Mouse (Mus musculus) liver, embryonic 13.5 days (tissue): Measurements from ENCODE around the gene Bco2. TPM values are rescaled to one million over a fixed set of nuclear protein-coding genes. Genes with fewer than 3 reads are reported as not detected.
A peak's percentile ranks its signal among the peaks of the same experiment; 100 is the strongest.

ENCODE experiments used
- ATAC-seq: fragments of 200-750 bp; cut with Nextera tagmentation; 2 replicates; pipeline ENCODE4 v1.8.0; 2017; ENCODE audit warnings: low read depth, mild to moderate bottlenecking, moderate number of reproducible peaks, moderate library complexity
- DNase-seq: peaks from one replicate; pipeline ENCODE4 v3.0.0; 2022
- H3K27ac ChIP-seq: fragments of 300-500 bp; sonication (generic); 2 replicates; pipeline ENCODE4 v1.5.1; 2015; ENCODE audit warnings: moderate library complexity, mild to moderate bottlenecking, inconsistent platforms
- H3K27me3 ChIP-seq: fragments of 300-500 bp; sonication (generic); 2 replicates; pipeline ENCODE4 v1.6.1; 2015; ENCODE audit warnings: mild to moderate bottlenecking, inconsistent platforms
- H3K36me3 ChIP-seq: fragments of 300-500 bp; sonication (generic); 2 replicates; pipeline ENCODE4 v1.6.1; 2015; ENCODE audit warnings: mild to moderate bottlenecking, inconsistent platforms
- H3K4me1 ChIP-seq: fragments of 300-500 bp; sonication (generic); replicated peaks from 2 replicates; pipeline ENCODE4 v1.6.1; 2015; ENCODE audit warnings: inconsistent platforms
- H3K4me2 ChIP-seq: fragments of 300-500 bp; sonication (generic); 2 replicates; pipeline ENCODE4 v1.6.1; 2015; ENCODE audit warnings: inconsistent platforms, mild to moderate bottlenecking, moderate library complexity
- H3K4me3 ChIP-seq: fragments of 300-500 bp; sonication (generic); replicated peaks from 2 replicates; pipeline ENCODE4 v1.5.1; 2015; ENCODE audit warnings: mild to moderate bottlenecking, inconsistent platforms
- H3K9ac ChIP-seq: fragments of 300-500 bp; sonication (generic); 2 replicates; pipeline ENCODE4 v1.6.1; 2015; ENCODE audit warnings: mild to moderate bottlenecking, inconsistent platforms
- H3K9me3 ChIP-seq: fragments of 300-500 bp; sonication (generic); replicated peaks from 2 replicates; pipeline ENCODE4 v1.6.1; 2016; ENCODE audit warnings: inconsistent platforms
- WGBS: fragments of 180-500 bp; shearing (Covaris S2); methylation state at CpG from one replicate; pipeline ENCODE4 v1.1.7; 2015; ENCODE audit not compliant: insufficient replicate concordance; 5-methylcytosine and 5-hydroxymethylcytosine counted together
- polyA plus RNA-seq: library from polyadenylated mRNA; unstranded; fragments of >200 nt; fragmentation: Nextera tagmentation; extraction: Ambion mirVana; gene quantifications from 2 replicates; pipeline ENCODE4 v1.2.1, GENCODE M21; 2015

Bco2 gene
- polyA plus RNA-seq, 1 experiment from 2014 or later = 0.24 TPM

DNA sequence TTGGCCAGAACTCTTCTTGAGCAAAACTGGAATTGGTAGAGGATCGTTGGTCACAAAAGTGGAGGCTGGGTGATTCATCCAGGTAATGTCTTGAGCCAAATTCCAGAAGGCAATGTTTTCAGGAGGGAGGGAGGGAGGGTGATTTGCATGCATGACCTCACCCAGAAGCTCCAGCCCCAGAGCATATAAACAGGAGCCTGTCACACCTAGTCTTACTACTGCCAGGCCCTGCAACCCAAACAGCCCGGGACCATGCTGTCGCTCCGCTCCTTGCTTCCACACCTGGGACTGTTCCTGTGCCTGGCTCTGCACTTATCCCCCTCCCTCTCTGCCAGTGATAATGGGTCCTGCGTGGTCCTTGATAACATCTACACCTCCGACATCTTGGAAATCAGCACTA is 60.7 kb downstream of the Bco2 start, which contains the start of gene Plet1:
Gene Plet1, plus strand, starts transcription at position 215 of the 400 bp plus-strand sequence.
- H3K36me3 ChIP-seq = no peaks in the 10 kb centered on the region
- H3K9ac ChIP-seq = no peak within 1 kb of the TSS
- H3K9me3 ChIP-seq = no peaks in the 10 kb centered on the region
- 73% methylated on average over 6 of the region's 6 CpGs for WGBS
- H3K4me2 ChIP-seq = no peak within 1 kb of the TSS
- no peaks in the 10 kb centered on the region for H3K27me3 ChIP-seq
- peaks cover 32% of the 10 kb centered on the region for H3K4me1 ChIP-seq
- no peak within 1 kb of the TSS for H3K27ac ChIP-seq
- ATAC-seq (no peak), DNase-seq (no peak)
- H3K4me3 ChIP-seq = no peak within 1 kb of the TSS

DNA sequence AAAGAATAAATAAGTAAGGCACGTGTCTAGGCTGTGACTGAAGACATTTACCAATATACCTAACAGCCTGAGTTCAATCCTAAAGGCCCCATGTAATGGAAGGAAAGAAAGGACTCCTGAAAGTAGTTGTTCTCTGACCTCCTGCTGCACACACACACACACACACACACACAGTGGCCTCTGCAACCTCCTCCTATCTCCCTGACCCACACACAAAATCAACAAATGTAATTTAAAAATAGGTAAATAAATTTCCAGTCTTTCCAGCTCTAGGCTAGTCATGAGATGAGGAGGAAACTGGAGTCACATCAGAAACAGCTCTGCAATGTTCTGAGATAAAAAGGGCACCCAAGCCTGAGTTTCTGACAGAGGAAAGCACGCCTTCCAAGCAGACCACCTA is 61.2 kb downstream of the Bco2 start:
- Histone ChIP-seq H3K4me3 (no peak overlapping the region), H3K27ac (no peak overlapping the region), H3K4me1 (peaks cover 32% of the 10 kb centered on the region), H3K36me3 (no peaks in the 10 kb centered on the region), H3K9ac (no peak overlapping the region), H3K9me3 (no peaks in the 10 kb centered on the region), H3K27me3 (no peaks in the 10 kb centered on the region), H3K4me2 (no peak overlapping the region)
- 67% methylated on average over 2 of the region's 2 CpGs for WGBS
- ATAC-seq (no peak), DNase-seq (no peak)

DNA sequence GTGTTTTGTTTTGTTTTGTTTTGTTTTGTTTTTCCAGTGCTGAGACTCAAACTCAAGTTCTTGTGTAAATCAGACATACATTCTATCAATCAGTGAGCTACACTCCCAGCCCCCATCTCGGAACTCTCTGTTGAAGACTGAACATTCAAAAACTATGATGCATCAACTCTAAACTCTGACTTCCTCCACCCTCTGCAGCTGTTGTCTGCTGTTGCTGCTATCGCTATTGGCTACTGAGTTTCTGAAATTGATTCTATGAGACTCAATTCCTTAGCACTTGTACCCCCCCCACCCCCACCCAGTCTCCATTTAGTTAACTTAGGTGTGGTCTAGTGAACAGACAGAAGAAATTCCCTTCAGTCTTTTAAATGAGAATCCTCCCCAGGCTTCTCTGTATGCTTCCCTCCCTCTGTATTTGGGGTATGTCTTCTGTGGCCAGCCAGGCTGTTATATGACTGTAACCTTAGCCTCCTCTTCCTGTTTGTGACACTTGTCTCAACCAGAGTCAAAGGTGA is 63.4 kb downstream of the Bco2 start:
- ATAC-seq (no peak), DNase-seq (no peak)
- H3K4me3 ChIP-seq = no peak overlapping the region
- H3K9ac ChIP-seq = no peak overlapping the region
- no peaks in the 10 kb centered on the region for H3K27me3 ChIP-seq
- H3K27ac ChIP-seq = no peak overlapping the region
- no peak overlapping the region for H3K4me2 ChIP-seq
- H3K4me1 ChIP-seq = peaks cover 30% of the 10 kb centered on the region
- no peaks in the 10 kb centered on the region for H3K36me3 ChIP-seq
- H3K9me3 ChIP-seq = no peaks in the 10 kb centered on the region
- WGBS = 49% methylated on average over 2 of the region's 2 CpGs

- Histone ChIP-seq H3K36me3 (no peaks in the 10 kb centered on the region), H3K27me3 (no peaks in the 10 kb centered on the region), H3K9ac (no peak overlapping the region), H3K4me2 (no peak overlapping the region), H3K9me3 (no peaks in the 10 kb centered on the region), H3K4me3 (no peak overlapping the region), H3K27ac (no peak overlapping the region), H3K4me1 (peaks cover 22% of the 10 kb centered on the region)
- peak; percentile 61; the same call in 1 of the 2 replicates for ATAC-seq
- DNase-seq = no peak
Observed at GRCm38 (mm10) chr9:50490836-50491235, 64.1 kb downstream of the Bco2 start.

- Histone ChIP-seq H3K4me1 (peaks cover 7% of the 10 kb centered on the region; the same call in 1 of the 2 replicates), H3K27ac (no peak overlapping the region), H3K36me3 (no peaks in the 10 kb centered on the region), H3K9ac (peak overlapping the region; percentile 29; the same call in 1 of the 2 replicates), H3K27me3 (no peaks in the 10 kb centered on the region), H3K4me3 (no peak overlapping the region), H3K9me3 (no peaks in the 10 kb centered on the region), H3K4me2 (peak overlapping the region; percentile 32; the same call in 1 of the 2 replicates)
- DNase-seq (no peak), ATAC-seq (no peak)
- WGBS = 17% methylated on average over 10 of the region's 10 CpGs
Observed at GRCm38 (mm10) chr9:50485521-50485920, 69.5 kb downstream of the Bco2 start.

Other genes with a start within 250 kb of the Bco2 start
- gene Rpl10-ps3, start 210.2 kb downstream of the Bco2 start, polyA plus RNA-seq = 232 and 293 TPM in 2 replicates
- gene Plet1, start 60.7 kb downstream of the Bco2 start, polyA plus RNA-seq = 0.07 and 0.36 TPM in 2 replicates
- gene Pts, start 26.5 kb downstream of the Bco2 start, polyA plus RNA-seq = 41.6 and 43.4 TPM in 2 replicates
- gene Il18, start 354 bp downstream of the Bco2 start, polyA plus RNA-seq = 5.7 and 5.9 TPM in 2 replicates
- not detected in 2 replicates for gene Tex12, start 6.1 kb upstream of the Bco2 start, polyA plus RNA-seq
- 350 and 370 TPM in 2 replicates for gene Sdhd, start 48.6 kb upstream of the Bco2 start, polyA plus RNA-seq
- gene Timm8b, start 48.7 kb upstream of the Bco2 start, polyA plus RNA-seq = 208 and 218 TPM in 2 replicates
- gene Pih1d2, start 62.1 kb upstream of the Bco2 start, polyA plus RNA-seq = 1.8 and 2.1 TPM in 2 replicates
- 10.4 and 11.6 TPM in 2 replicates for gene Nkapd1, start 62.3 kb upstream of the Bco2 start, polyA plus RNA-seq
- 33.7 and 45.2 TPM in 2 replicates for gene Dlat, start 104.6 kb upstream of the Bco2 start, polyA plus RNA-seq
- 0.70 and 0.93 TPM in 2 replicates for gene Dixdc1, start 184.3 kb upstream of the Bco2 start, polyA plus RNA-seq
- gene 2310030G06Rik, start 191.4 kb upstream of the Bco2 start, polyA plus RNA-seq = 2.5 and 3.3 TPM in 2 replicates
- 8.7 and 11.0 TPM in 2 replicates for gene Cryab, start 196.1 kb upstream of the Bco2 start, polyA plus RNA-seq
- 1.4 TPM in 2 replicates for gene Hspb2, start 197.2 kb upstream of the Bco2 start, polyA plus RNA-seq
- gene Fdxacb1, start 213.1 kb upstream of the Bco2 start, polyA plus RNA-seq = 11.8 and 13.2 TPM in 2 replicates
- 15.9 and 17.5 TPM in 2 replicates for gene Alg9, start 219.8 kb upstream of the Bco2 start, polyA plus RNA-seq
- 13.4 and 14.6 TPM in 2 replicates for gene 1110032A03Rik, start 220.3 kb upstream of the Bco2 start, polyA plus RNA-seq